16 mouse cellular contexts compared by ENCODE assay signal in the genomic region with DNA sequence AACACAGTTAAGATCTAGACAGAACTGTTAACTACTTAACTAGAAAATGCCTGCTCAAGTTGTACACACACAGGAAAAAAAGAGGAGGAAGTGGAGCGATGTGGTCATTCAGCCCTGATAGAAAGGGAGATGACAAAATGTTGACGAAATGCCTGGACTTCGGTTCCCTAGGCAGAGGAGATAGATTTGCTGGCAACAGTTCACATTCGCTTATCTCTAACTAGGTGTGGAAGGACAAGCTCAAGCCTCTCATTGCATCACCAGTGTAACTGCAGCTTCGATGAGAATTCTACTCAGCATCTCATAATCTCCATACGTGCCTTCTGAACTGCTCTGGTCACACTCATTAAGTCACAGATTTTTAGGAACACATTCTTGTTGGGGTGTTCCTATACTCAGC.
DNase-seq lines count a peak whose midpoint lies in the region; ATAC-seq lines count a peak whose summit lies in the region.
"Had no signal": no experiment of that assay in that cellular context is flagged by ENCODE, and none has a peak within 500 bp of the region (broad histone marks: within the 10 kb centered on the region; RNA-seq: fewer than 3 reads in every experiment).

No protein-coding gene starts in this region.

- ATAC-seq in heart, embryonic 16.5 days (replicated peaks; ENCODE audit: extremely low read depth, insufficient read depth, low FRiP score): peak; percentile 93

- 16% methylated on average over 6 of the region's 6 CpGs for WGBS in heart, embryonic 10.5 days
- WGBS in heart, embryonic 16.5 days: 20% methylated on average over 6 of the region's 6 CpGs

- intact Hi-C loops in heart, postnatal 36 days (cut with DNase I): no loop called here

- H3K27me3 ChIP-seq in heart, embryonic 10.5 days (ENCODE audit: insufficient read depth, poor library complexity, severe bottlenecking): no peaks in the 10 kb centered on the region
- no peaks in the 10 kb centered on the region for H3K27me3 ChIP-seq in heart, embryonic 16.5 days (ENCODE audit: control insufficient read depth, insufficient read depth, low read length)
- H3K27me3 ChIP-seq: embryonic facial prominence, embryonic 15.5 days; liver, embryonic 15.5 days had no signal

- 0 out of 2 replicates have a peak overlapping the region, but pooled peaks have one; percentile 2 for H3K4me3 ChIP-seq in heart, embryonic 10.5 days
- H3K4me3 ChIP-seq in heart, embryonic 16.5 days (ENCODE audit: low read length): no peak overlapping the region
- H3K4me3 ChIP-seq: embryonic facial prominence, embryonic 15.5 days; liver, embryonic 15.5 days had no signal

- peaks cover 16% of the 10 kb centered on the region for H3K4me1 ChIP-seq in heart, embryonic 10.5 days
- peaks cover 12% of the 10 kb centered on the region; the same call in 1 of the 2 replicates for H3K4me1 ChIP-seq in heart, embryonic 16.5 days (ENCODE audit: control insufficient read depth, insufficient read depth, low read length)
- H3K4me1 ChIP-seq: embryonic facial prominence, embryonic 15.5 days; liver, embryonic 15.5 days had no signal

- no peaks in the 10 kb centered on the region for H3K9me3 ChIP-seq in heart, embryonic 10.5 days
- H3K9me3 ChIP-seq in heart, embryonic 16.5 days (replicated peaks; ENCODE audit: control insufficient read depth, low read length): no peaks in the 10 kb centered on the region
- H3K9me3 ChIP-seq: embryonic facial prominence, embryonic 15.5 days; liver, embryonic 15.5 days had no signal

- no peaks in the 10 kb centered on the region for H3K36me3 ChIP-seq in heart, embryonic 10.5 days
- no peaks in the 10 kb centered on the region for H3K36me3 ChIP-seq in heart, embryonic 16.5 days (ENCODE audit: control insufficient read depth, insufficient read depth)
- H3K36me3 ChIP-seq: embryonic facial prominence, embryonic 15.5 days; liver, embryonic 15.5 days had no signal

- peak; percentile 15 to 26 for DNase-seq in heart, adult 18-20 months
- no peak for DNase-seq in heart, postnatal 36 days
- peak; percentile 77 for DNase-seq in heart, embryonic 10.5 days (ENCODE audit: low spot score)
- DNase-seq in lung, postnatal 10 days: peak; percentile 39
- no peak for DNase-seq in natural killer cell, adult 2 months (ENCODE audit: low spot score in 2 of 2)
- no peak for DNase-seq in layer of hippocampus, postnatal 14 days (ENCODE audit: low spot score in 2 of 2)
- no peak for DNase-seq in urinary bladder, postnatal 14 days (ENCODE audit: low spot score)
- DNase-seq: adrenal gland, adult 2 months; cerebellum, adult 8-10 months; gastrocnemius, postnatal 36 days; kidney, adult 11 months; kidney, postnatal 25 days; right cerebral cortex, postnatal 4 days had no signal

- peak overlapping the region; percentile 36 for H3K4me2 ChIP-seq in heart, embryonic 16.5 days (ENCODE audit: low read depth, low read length)
- H3K4me2 ChIP-seq: embryonic facial prominence, embryonic 15.5 days; liver, embryonic 15.5 days had no signal

- H3K27ac ChIP-seq in heart, embryonic 10.5 days: no peak overlapping the region
- H3K27ac ChIP-seq in heart, embryonic 16.5 days (ENCODE audit: low read length): peak overlapping the region; percentile 53
- H3K27ac ChIP-seq: embryonic facial prominence, embryonic 15.5 days; liver, embryonic 15.5 days had no signal

- no peak overlapping the region for H3K9ac ChIP-seq in heart, embryonic 16.5 days (ENCODE audit: low read length)
- H3K9ac ChIP-seq: embryonic facial prominence, embryonic 15.5 days; liver, embryonic 15.5 days had no signal

Comparison
In these comparisons a context has a peak if more than half of its experiments do, and no peak if none do; other contexts are left out.
1. DNase-seq: peak in heart, adult 18-20 months (2 of 2), heart, embryonic 10.5 days (single experiment) and lung, postnatal 10 days (single experiment); none in heart, postnatal 36 days (0 of 2), natural killer cell, adult 2 months (0 of 2), layer of hippocampus, postnatal 14 days (0 of 2) and urinary bladder, postnatal 14 days (single experiment).